11 mouse cellular contexts compared by ENCODE assay signal in the genomic region with DNA sequence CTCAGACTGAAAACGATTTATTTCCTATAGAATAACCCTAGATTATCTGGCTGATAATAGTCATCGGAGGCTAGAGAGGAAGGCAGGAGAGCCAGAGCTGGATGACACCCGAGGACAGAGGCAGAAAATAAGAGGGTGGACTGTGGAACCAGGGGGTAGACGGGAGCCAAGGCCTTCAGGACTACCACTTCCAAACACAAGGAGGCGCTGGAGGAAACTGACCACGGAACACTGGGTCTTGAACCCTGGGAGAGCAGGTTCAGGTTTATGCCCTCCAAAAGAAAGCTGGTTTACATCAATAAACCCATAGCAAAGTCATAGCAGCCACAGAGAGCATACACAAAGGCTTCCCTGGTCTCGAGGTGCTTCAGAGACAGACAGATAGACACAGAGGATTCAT. TPM values are rescaled to one million over a fixed set of nuclear protein-coding genes. Genes with fewer than 3 reads are reported as not detected.
DNase-seq lines count a peak whose midpoint lies in the region; ATAC-seq and TF ChIP-seq lines count a peak whose summit lies in the region.
"Had no signal": no experiment of that assay in that cellular context is flagged by ENCODE, and none has a peak within 500 bp of the region (broad histone marks: within the 10 kb centered on the region; RNA-seq: fewer than 3 reads in every experiment).

No protein-coding gene starts in this region.

- H3K4me3 ChIP-seq in kidney, adult 2 months (ENCODE audit: insufficient read depth, low read depth, low read length), result no peak overlapping the region
- no peak overlapping the region for H3K4me3 ChIP-seq in kidney, embryonic 14.5 days (ENCODE audit: low read length)
- H3K4me3 ChIP-seq: lung, embryonic 15.5 days had no signal

- WGBS in kidney, adult 2 months, result 34% methylated on average over 7 of the region's 7 CpGs
- WGBS in kidney, embryonic 14.5 days, result 32% methylated on average over 7 of the region's 7 CpGs

- H3K9me3 ChIP-seq in kidney, embryonic 14.5 days (ENCODE audit: control insufficient read depth, low read length), result no peaks in the 10 kb centered on the region
- H3K9me3 ChIP-seq: lung, embryonic 15.5 days had no signal

- peak; percentile 49 for TF ChIP-seq CTCF in kidney, adult 2 months (conservative IDR thresholded peaks at IDR 0.05; ENCODE audit: insufficient read depth, insufficient read length, low read depth, low read length)

- H3K36me3 ChIP-seq in kidney, adult 2 months (ENCODE audit: control insufficient read depth, insufficient read depth, low read length), result no peaks in the 10 kb centered on the region
- H3K36me3 ChIP-seq in kidney, embryonic 14.5 days (ENCODE audit: control insufficient read depth, insufficient read depth, low read length), result no peaks in the 10 kb centered on the region
- H3K36me3 ChIP-seq: lung, embryonic 15.5 days had no signal

- H3K27me3 ChIP-seq in kidney, adult 2 months (replicated peaks; ENCODE audit: control insufficient read depth, insufficient read depth, low read length), result no peaks in the 10 kb centered on the region
- H3K27me3 ChIP-seq in kidney, embryonic 14.5 days (ENCODE audit: control insufficient read depth, insufficient read depth, low read length), result no peaks in the 10 kb centered on the region
- H3K27me3 ChIP-seq: lung, embryonic 15.5 days had no signal

- no peaks in the 10 kb centered on the region for H3K4me1 ChIP-seq in kidney, adult 2 months (ENCODE audit: control insufficient read depth, insufficient read depth, low read length)
- H3K4me1 ChIP-seq in kidney, embryonic 14.5 days (ENCODE audit: control insufficient read depth, insufficient read depth, low read length), result no peaks in the 10 kb centered on the region
- H3K4me1 ChIP-seq: lung, embryonic 15.5 days had no signal

- H3K4me2 ChIP-seq in kidney, embryonic 14.5 days (replicated peaks; ENCODE audit: low read depth, low read length), result no peak overlapping the region
- H3K4me2 ChIP-seq: lung, embryonic 15.5 days had no signal

- TF ChIP-seq POLR2A in kidney, adult 2 months (IDR thresholded peaks at IDR 0.05; ENCODE audit: low read depth, low read length), result no peak

- H3K9ac ChIP-seq in kidney, embryonic 14.5 days (ENCODE audit: low read depth, low read length), result no peak overlapping the region
- H3K9ac ChIP-seq: lung, embryonic 15.5 days had no signal

- ATAC-seq in kidney, embryonic 14.5 days (ENCODE audit: low FRiP score, low TSS enrichment), result no peak
- ATAC-seq in megakaryocyte, adult 5-6 weeks (ENCODE audit: poor library complexity, severe bottlenecking), result peak; percentile 62

- DNase-seq in kidney, adult 2 months, result peak; percentile 25
- peak; percentile 40 for DNase-seq in CD4-positive helper T cell, adult 2 months (ENCODE audit: low read depth, low spot score)
- DNase-seq in R1 (ENCODE audit: low read depth, low spot score), result peak; percentile 51
- DNase-seq in adrenal gland, adult 18-20 months (ENCODE audit: low spot score in 2 of 2), result no peak
- no peak for DNase-seq in gastrocnemius, postnatal 10 days
- DNase-seq in cerebellum, adult 9-11 months, result no peak
- DNase-seq: adrenal gland, adult 8-10 months had no signal

- H3K27ac ChIP-seq in kidney, adult 2 months (ENCODE audit: insufficient read depth, low read depth, low read length), result no peak overlapping the region
- H3K27ac ChIP-seq in kidney, embryonic 14.5 days (ENCODE audit: low read depth, low read length), result no peak overlapping the region
- H3K27ac ChIP-seq: lung, embryonic 15.5 days had no signal

RNA-seq across cellular contexts. Expression of a gene that starts 3.4 kb away (rescaled TPM):
- not detected in 2 replicates for polyA plus RNA-seq in kidney, adult 2 months (2012; rRNA removed)
- not detected in 2 replicates for polyA plus RNA-seq in kidney, embryonic 14.5 days (2014; fragmentation: Nextera tagmentation; extraction: Ambion mirVana)
- total RNA-seq in megakaryocyte, adult 5-6 weeks (2015), result not detected in 2 replicates
- total RNA-seq in megakaryocyte, adult 5-6 weeks (2017), result not detected in 2 replicates
- total RNA-seq in adrenal gland, adult 18-20 months (2021), result not detected
- total RNA-seq in gastrocnemius, postnatal 10 days (2021), result 1 to 10 TPM; 7.3 to 8.7 TPM
- total RNA-seq: adrenal gland, adult 8-10 months had no signal

RNA-seq across cellular contexts. Expression of a gene that starts 8.2 kb away (rescaled TPM):
- 11.6 and 13.3 TPM in 2 replicates for polyA plus RNA-seq in kidney, adult 2 months (2012; rRNA removed)
- polyA plus RNA-seq in kidney, embryonic 14.5 days (2014; fragmentation: Nextera tagmentation; extraction: Ambion mirVana), result 34.9 and 44.8 TPM in 2 replicates
- total RNA-seq in megakaryocyte, adult 5-6 weeks (2015), result 3.9 and 4.4 TPM in 2 replicates
- total RNA-seq in megakaryocyte, adult 5-6 weeks (2017), result 8.8 and 11.3 TPM in 2 replicates
- 10 to 100 TPM; 18.4 to 21.9 TPM for total RNA-seq in adrenal gland, adult 18-20 months (2021)
- 10 to 100 TPM; 13.0 to 16.1 TPM for total RNA-seq in gastrocnemius, postnatal 10 days (2021)

RNA-seq across cellular contexts. Expression of a gene that starts 9.2 kb away (rescaled TPM):
- 42.6 and 51.3 TPM in 2 replicates for polyA plus RNA-seq in kidney, adult 2 months (2012; rRNA removed)
- polyA plus RNA-seq in kidney, embryonic 14.5 days (2014; fragmentation: Nextera tagmentation; extraction: Ambion mirVana), result 10.3 and 21.4 TPM in 2 replicates
- total RNA-seq in megakaryocyte, adult 5-6 weeks (2015), result 12.3 and 13.1 TPM in 2 replicates
- total RNA-seq in megakaryocyte, adult 5-6 weeks (2017), result 16.6 and 18.3 TPM in 2 replicates
- total RNA-seq in adrenal gland, adult 18-20 months (2021), result 10 to 100 TPM; 42.0 to 43.7 TPM
- total RNA-seq in gastrocnemius, postnatal 10 days (2021), result 10 to 100 TPM; 14.0 to 20.0 TPM

RNA-seq across cellular contexts. Expression of a gene that starts 38.3 kb away (rescaled TPM):
- 0.04 and 0.05 TPM in 2 replicates for polyA plus RNA-seq in kidney, adult 2 months (2012; rRNA removed)
- not detected in 2 replicates for polyA plus RNA-seq in kidney, embryonic 14.5 days (2014; fragmentation: Nextera tagmentation; extraction: Ambion mirVana)
- total RNA-seq in megakaryocyte, adult 5-6 weeks (2015), result not detected in 2 replicates
- 0.11 TPM in 1 of 2 replicates, not detected in the other for total RNA-seq in megakaryocyte, adult 5-6 weeks (2017)
- under 1 TPM; 0.10 to 0.13 TPM for total RNA-seq in adrenal gland, adult 18-20 months (2021)
- under 1 TPM; 0.09 TPM for total RNA-seq in gastrocnemius, postnatal 10 days (2021)
- total RNA-seq: heart, postnatal 14 days had no signal

RNA-seq across cellular contexts. Expression of a gene that starts 40.6 kb away (rescaled TPM):
- 93.4 and 100 TPM in 2 replicates for polyA plus RNA-seq in kidney, adult 2 months (2012; rRNA removed)
- polyA plus RNA-seq in kidney, embryonic 14.5 days (2014; fragmentation: Nextera tagmentation; extraction: Ambion mirVana), result 15.9 and 18.4 TPM in 2 replicates
- total RNA-seq in megakaryocyte, adult 5-6 weeks (2015), result not detected in 2 replicates
- total RNA-seq in megakaryocyte, adult 5-6 weeks (2017), result not detected in 2 replicates
- 10 to 100 TPM; 43.2 to 45.6 TPM for total RNA-seq in adrenal gland, adult 18-20 months (2021)
- 10 to 100 TPM; 16.0 to 16.5 TPM for total RNA-seq in gastrocnemius, postnatal 10 days (2021)

Comparison
In these comparisons a context has a peak if more than half of its experiments do, and no peak if none do; other contexts are left out.
1. DNase-seq: peak in kidney, adult 2 months (single experiment), CD4-positive helper T cell, adult 2 months (single experiment) and R1 (single experiment); none in adrenal gland, adult 18-20 months (0 of 2), gastrocnemius, postnatal 10 days (single experiment) and cerebellum, adult 9-11 months (single experiment).
2. RNA of a gene that starts 3.4 kb away (total RNA-seq): 7.3 to 8.7 TPM in gastrocnemius, postnatal 10 days; not detected in megakaryocyte, adult 5-6 weeks and not detected in adrenal gland, adult 18-20 months; every median in the first group is over 4 times any median in the second.